Mouse (Mus musculus) kidney, embryonic 15.5 days (tissue): ENCODE results near the gene Cab39. TPM values are rescaled to one million over a fixed set of nuclear protein-coding genes. Genes with fewer than 3 reads are reported as not detected.

ENCODE experiments used
- ATAC-seq: fragments of 200-750 bp; cut with Nextera tagmentation; replicated peaks from 2 replicates; pipeline ENCODE4 v1.8.0; 2017; ENCODE audit warnings: moderate TSS enrichment; ENCODE audit not compliant: low FRiP score
- H3K27ac ChIP-seq: fragments of 300-500 bp; sonication (generic); 2 replicates; pipeline ENCODE4 v1.5.1; 2015; ENCODE audit warnings: mild to moderate bottlenecking, inconsistent platforms
- H3K27me3 ChIP-seq: fragments of 300-500 bp; sonication (generic); 2 replicates; pipeline ENCODE4 v1.6.1; 2015; ENCODE audit warnings: inconsistent platforms
- H3K36me3 ChIP-seq: fragments of 300-500 bp; sonication (generic); 2 replicates; pipeline ENCODE4 v1.6.1; 2015; ENCODE audit warnings: inconsistent platforms
- H3K4me1 ChIP-seq: fragments of 300-500 bp; sonication (generic); 2 replicates; pipeline ENCODE4 v1.6.1; 2015; ENCODE audit warnings: inconsistent platforms
- H3K4me2 ChIP-seq: fragments of 300-500 bp; sonication (generic); 2 replicates; pipeline ENCODE4 v1.6.1; 2015; ENCODE audit warnings: moderate library complexity, mild to moderate bottlenecking, inconsistent platforms
- H3K4me3 ChIP-seq: fragments of 300-500 bp; sonication (generic); replicated peaks from 2 replicates; pipeline ENCODE4 v1.5.1; 2015; ENCODE audit warnings: mild to moderate bottlenecking, inconsistent platforms
- H3K9ac ChIP-seq: fragments of 300-500 bp; sonication (generic); 2 replicates; pipeline ENCODE4 v1.6.1; 2015; ENCODE audit warnings: mild to moderate bottlenecking, inconsistent platforms
- H3K9me3 ChIP-seq: fragments of 300-500 bp; sonication (generic); replicated peaks from 2 replicates; pipeline ENCODE4 v1.6.1; 2016; ENCODE audit warnings: inconsistent platforms
- WGBS: fragments of 180-500 bp; shearing (Covaris S2); methylation state at CpG from one replicate; pipeline ENCODE4 v1.1.7; 2015; ENCODE audit warnings: mixed read lengths; 5-methylcytosine and 5-hydroxymethylcytosine counted together
- microRNA-seq: library from miRNA; unstranded; fragments of <30 nt; microRNA quantifications from one replicate; pipeline ENCODE4, GENCODE M21; 2016
- polyA plus RNA-seq: library from polyadenylated mRNA; unstranded; fragments of >200 nt; fragmentation: Nextera tagmentation; extraction: Ambion mirVana; gene quantifications from 2 replicates; pipeline ENCODE4 v1.2.1, GENCODE M21; 2015

Cab39 gene
- polyA plus RNA-seq, 1 experiment from 2014 or later = 28.0 TPM

DNA sequence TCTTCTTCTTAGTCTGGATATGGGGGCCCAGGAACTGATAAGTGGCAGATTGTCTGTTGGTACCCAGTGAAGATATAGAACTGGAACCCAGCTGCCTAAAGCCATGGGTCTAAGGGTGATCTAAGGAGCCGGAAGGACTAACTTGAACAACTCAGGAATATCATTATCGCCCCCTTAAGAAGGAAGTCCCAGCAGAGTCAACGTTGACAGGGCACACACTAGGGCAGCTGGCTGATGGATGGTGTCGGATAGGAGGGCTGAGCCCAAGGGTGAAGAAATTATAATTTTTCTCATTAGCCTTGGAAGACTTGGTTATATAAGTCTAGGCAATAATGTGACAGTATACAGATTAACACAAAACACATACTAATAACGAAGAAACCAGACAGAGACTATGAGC lies 102.9 kb downstream of the Cab39 start:
- H3K4me1 ChIP-seq = peaks cover 67% of the 10 kb centered on the region
- H3K9ac ChIP-seq = 0 out of 2 replicates have a peak overlapping the region, but pooled peaks have one; percentile 79
- peak overlapping the region; percentile 88 for H3K4me3 ChIP-seq
- H3K4me2 ChIP-seq = peak overlapping the region; percentile 83
- no peaks in the 10 kb centered on the region for H3K9me3 ChIP-seq
- H3K27ac ChIP-seq = 0 out of 2 replicates have a peak overlapping the region, but pooled peaks have one; percentile 89
- 76% methylated on average over 5 of the region's 5 CpGs for WGBS
- H3K36me3 ChIP-seq = no peaks in the 10 kb centered on the region
- ATAC-seq = no peak
- H3K27me3 ChIP-seq = no peaks in the 10 kb centered on the region

DNA sequence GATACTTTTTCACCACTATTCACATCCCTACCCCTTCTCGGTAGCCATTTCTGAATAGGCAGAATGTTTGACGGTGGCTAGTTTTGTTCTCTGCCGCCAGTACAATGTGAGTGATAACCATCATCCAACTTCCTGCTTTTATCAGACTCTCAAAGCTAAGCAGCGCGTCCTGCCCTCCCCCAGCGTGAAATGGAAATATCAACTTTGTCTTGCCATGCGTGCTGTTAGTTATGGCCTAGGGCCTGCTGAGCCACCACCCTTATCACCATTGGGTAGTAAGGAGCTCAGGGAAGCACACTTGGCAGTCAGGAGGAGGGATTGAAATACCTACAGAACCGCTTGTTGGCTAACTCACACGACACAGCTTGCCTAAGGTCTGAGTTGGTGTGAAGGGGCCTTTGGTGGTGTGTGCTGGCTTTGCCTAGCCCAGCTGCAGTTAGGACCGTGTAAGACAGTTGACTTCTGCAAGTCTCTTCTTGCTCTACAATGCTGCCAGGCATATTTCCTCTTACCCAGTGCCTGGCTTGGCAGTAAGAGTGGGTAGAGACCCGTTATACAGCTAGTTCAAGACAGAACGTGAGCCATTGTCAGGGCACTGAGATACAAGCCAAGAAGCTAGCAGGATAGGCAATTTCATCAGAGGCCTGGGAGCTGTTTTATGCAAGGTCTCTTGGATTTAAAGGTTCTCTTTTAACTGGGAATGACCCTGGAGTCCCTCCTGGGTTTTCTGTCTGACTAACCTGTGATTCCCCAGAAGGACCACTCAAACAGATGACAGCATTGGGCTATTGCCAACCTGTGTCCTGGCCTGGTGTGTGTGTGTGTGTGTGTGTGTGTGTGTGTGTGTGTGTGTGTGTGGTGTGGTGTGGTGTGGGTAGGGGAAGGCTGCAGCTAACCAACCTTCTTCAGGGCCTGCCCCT lies 103.8 kb downstream of the Cab39 start:
- Histone ChIP-seq H3K27me3 (no peaks in the 10 kb centered on the region), H3K27ac (peak overlapping the region; percentile 42; the same call in 1 of the 2 replicates), H3K36me3 (no peaks in the 10 kb centered on the region), H3K9ac (no peak overlapping the region), H3K4me1 (peaks cover 77% of the 10 kb centered on the region), H3K9me3 (no peaks in the 10 kb centered on the region), H3K4me2 (peak overlapping the region; percentile 83), H3K4me3 (0 out of 2 replicates have a peak overlapping the region, but pooled peaks have one; percentile 88)
- WGBS = 61% methylated on average over 12 of the region's 12 CpGs
- no peak for ATAC-seq

DNA sequence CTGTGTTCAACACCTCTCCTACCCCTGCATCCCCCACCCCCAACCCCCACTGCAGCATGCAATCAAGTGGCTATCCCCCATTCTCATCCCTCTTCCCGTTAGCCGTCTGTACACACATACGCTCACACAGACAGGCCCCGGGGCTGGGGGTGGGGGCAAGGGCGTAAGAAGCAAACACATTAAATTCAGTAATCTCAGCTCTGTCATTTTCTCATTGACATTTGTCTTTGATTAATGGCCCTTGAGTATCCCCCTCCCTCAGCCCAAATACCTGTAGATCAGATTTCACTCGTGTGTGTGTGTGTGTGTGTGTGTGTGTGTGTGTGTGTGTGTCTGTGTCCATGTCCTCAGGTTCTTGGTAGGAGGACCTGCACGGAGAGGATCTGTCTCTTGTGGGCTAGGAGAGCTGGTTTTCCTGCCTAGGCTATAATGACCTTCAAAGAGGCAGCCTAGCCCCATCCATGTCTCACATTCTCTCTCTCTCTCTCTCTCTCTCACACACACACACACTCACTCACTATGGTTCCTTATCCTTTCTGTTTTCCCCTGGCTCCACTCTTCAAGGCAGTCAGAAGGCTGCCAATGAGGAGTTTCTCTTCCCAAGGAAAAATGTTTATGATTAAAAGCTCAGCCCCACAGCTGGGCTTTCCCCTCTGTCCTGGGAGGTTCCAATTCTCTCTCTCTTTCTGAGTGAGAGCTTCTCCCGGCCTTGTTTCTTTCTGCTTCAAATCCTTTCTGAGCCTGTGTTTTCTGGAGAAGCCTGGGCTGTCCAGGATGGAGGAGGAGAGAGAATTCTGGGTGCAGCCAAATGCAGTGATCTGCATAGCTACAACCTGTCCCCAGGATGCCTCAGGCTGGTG lies 104.9 kb downstream of the Cab39 start:
- Histone ChIP-seq H3K4me2 (peak overlapping the region; percentile 15; the same call in 1 of the 2 replicates), H3K4me1 (peaks cover 86% of the 10 kb centered on the region), H3K27ac (peak overlapping the region; percentile 16; the same call in 1 of the 2 replicates), H3K4me3 (no peak overlapping the region), H3K9me3 (no peaks in the 10 kb centered on the region), H3K36me3 (peaks cover 4% of the 10 kb centered on the region), H3K27me3 (no peaks in the 10 kb centered on the region), H3K9ac (no peak overlapping the region)
- ATAC-seq = no peak
- WGBS = 22% methylated on average over 8 of the region's 8 CpGs

DNA sequence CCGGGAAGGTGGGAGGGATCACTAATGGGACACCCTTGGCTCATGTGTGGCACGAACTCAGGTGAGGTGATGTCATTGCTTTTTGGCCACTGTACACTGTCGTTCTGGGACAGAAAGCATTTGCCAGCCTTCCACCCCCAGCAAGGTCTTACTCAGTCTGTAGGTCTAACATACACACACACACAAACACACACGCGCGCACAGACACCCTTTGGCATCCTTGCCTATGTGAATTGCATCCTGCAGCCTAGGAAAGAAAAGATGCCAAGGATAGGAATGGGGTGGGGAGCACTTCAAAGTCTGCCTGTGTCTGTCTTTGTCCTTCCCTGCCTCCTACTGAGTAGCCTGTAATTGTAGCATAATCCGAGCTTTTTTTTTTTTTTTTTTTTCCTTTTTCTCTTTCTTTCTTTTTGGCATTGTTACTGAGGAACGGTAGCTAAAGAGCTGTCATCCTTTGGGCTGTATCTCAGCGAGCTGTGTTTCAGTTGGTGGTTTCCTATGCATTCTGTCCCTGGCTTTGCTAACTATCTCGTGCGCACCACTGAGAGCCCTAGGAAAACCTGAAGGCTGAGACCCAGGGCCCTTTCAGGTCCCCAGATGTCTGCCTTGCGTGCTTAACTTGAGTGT lies 105.6 kb downstream of the Cab39 start:
- Histone ChIP-seq H3K4me1 (peaks cover 83% of the 10 kb centered on the region), H3K27ac (peak overlapping the region; percentile 34), H3K27me3 (no peaks in the 10 kb centered on the region), H3K9ac (no peak overlapping the region), H3K9me3 (no peaks in the 10 kb centered on the region), H3K4me2 (no peak overlapping the region), H3K4me3 (no peak overlapping the region), H3K36me3 (peaks cover 12% of the 10 kb centered on the region)
- ATAC-seq = no peak
- 42% methylated on average over 12 of the region's 12 CpGs for WGBS

DNA sequence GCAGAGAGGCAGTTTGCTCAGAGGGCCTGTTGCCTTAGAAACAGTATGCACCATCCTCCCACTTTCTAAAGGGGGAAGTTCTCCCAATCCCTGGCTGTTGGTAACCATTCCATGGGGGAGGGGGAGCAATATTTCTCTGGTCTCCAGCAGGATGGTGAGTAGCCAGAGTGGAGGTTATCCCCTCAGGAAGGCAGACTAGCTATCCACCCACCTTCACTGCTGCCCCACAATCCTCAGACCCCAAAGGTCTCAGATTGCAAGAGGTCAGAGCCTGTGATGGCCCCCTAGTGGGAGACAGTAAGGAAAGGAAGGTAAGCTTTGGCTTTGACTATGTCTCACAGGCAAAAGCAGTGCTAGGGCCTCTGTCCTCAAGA lies 106.1 kb downstream of the Cab39 start:
- Histone ChIP-seq H3K27me3 (no peaks in the 10 kb centered on the region), H3K9ac (no peak overlapping the region), H3K27ac (peak overlapping the region; percentile 34), H3K4me3 (no peak overlapping the region), H3K9me3 (no peaks in the 10 kb centered on the region), H3K4me2 (no peak overlapping the region), H3K36me3 (peaks cover 17% of the 10 kb centered on the region), H3K4me1 (peaks cover 79% of the 10 kb centered on the region)
- no peak for ATAC-seq

DNA sequence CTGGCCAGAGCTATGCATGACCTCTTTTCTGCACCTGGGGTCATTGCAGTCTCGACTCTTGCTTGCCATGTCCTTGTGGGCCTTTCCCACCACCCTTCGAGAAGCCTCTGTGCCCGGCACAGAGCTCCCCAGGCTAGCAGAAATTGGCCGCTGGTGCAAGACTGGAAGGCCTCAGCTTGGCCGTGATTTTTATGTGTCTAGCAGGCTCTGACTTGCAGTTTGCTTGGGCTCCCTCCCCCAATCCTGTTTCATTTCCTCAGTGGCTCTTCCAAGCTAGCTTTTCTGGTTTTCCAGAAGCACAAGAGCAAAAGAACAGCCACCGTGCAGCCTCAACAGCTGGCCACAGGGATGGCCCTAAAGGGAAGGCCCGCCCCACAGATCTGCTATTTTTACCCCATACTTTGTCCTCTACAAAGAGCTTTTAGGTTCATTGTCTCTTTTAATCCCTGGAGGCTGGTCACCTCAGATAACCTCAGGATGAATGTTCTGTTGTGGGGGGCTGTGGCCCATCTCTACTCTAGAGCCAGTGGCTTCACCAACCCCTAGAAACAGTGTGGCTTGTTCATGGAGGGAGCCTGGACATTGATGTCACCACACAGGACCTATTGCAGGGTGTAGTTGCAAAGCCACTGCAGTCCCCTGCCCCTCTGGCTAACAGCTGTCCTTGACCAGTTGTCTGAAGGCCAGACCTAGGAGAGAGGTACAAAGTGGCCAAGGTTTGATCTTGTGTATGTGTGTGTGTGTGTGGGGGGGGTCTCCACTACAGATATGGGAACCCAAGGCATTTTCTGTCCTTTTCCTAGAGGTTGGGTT lies 107.5 kb downstream of the Cab39 start:
- Histone ChIP-seq H3K4me1 (peaks cover 73% of the 10 kb centered on the region), H3K9me3 (no peaks in the 10 kb centered on the region), H3K4me3 (no peak overlapping the region), H3K4me2 (no peak overlapping the region), H3K27me3 (no peaks in the 10 kb centered on the region), H3K27ac (peak overlapping the region; percentile 34), H3K9ac (peak overlapping the region; percentile 30; the same call in 1 of the 2 replicates), H3K36me3 (peaks cover 30% of the 10 kb centered on the region)
- 43% methylated on average over 7 of the region's 7 CpGs for WGBS
- ATAC-seq = no peak

Small RNAs within 50 kb of the gene (microRNA-seq; reads per million reads assigned to microRNA genes)
- not detected for gene Gm25472
- not detected for gene Mir8096

Other genes with a start within 250 kb of the Cab39 start
- not detected in 2 replicates for gene G530012D18Rik, start 217.8 kb upstream of the Cab39 start, polyA plus RNA-seq
- gene Sp110, start 194.6 kb upstream of the Cab39 start, polyA plus RNA-seq = 1.4 and 1.6 TPM in 2 replicates
- gene Sp140, start 193.1 kb upstream of the Cab39 start, polyA plus RNA-seq = 0.98 and 2.1 TPM in 2 replicates
- gene Sp100, start 143.5 kb upstream of the Cab39 start, polyA plus RNA-seq = 3.0 and 3.4 TPM in 2 replicates
- 0.72 and 1.1 TPM in 2 replicates for gene A630001G21Rik, start 14.8 kb upstream of the Cab39 start, polyA plus RNA-seq
- 220 and 231 TPM in 2 replicates for gene Itm2c, start 100.8 kb downstream of the Cab39 start, polyA plus RNA-seq
- 1.5 and 1.8 TPM in 2 replicates for gene 4933407L21Rik, start 135.0 kb downstream of the Cab39 start, polyA plus RNA-seq
- 0.04 TPM in 1 of 2 replicates, not detected in the other for gene Gpr55, start 167.6 kb downstream of the Cab39 start, polyA plus RNA-seq
- not detected in 2 replicates for gene Spata3, start 223.4 kb downstream of the Cab39 start, polyA plus RNA-seq